Mouse (Mus musculus) embryonic facial prominence, embryonic 15.5 days (tissue): Measurements from ENCODE around the gene Brix1. TPM values are rescaled to one million over a fixed set of nuclear protein-coding genes. Genes with fewer than 3 reads are reported as not detected.

Experiments used
- ATAC-seq: fragments of 200-750 bp; cut with Nextera tagmentation; 2 replicates; pipeline ENCODE4 v1.8.0; 2017; ENCODE audit warnings: low read depth, moderate TSS enrichment; ENCODE audit not compliant: insufficient number of reproducible peaks, low FRiP score, low TSS enrichment
- H3K27ac ChIP-seq: fragments of 300-500 bp; sonication (generic); replicated peaks from 2 replicates; pipeline ENCODE4 v1.5.1; 2015; ENCODE audit warnings: mild to moderate bottlenecking, inconsistent platforms
- H3K27me3 ChIP-seq: fragments of 300-500 bp; sonication (generic); 2 replicates; pipeline ENCODE4 v1.6.1; 2015; ENCODE audit warnings: inconsistent platforms
- H3K36me3 ChIP-seq: fragments of 300-500 bp; sonication (generic); 2 replicates; pipeline ENCODE4 v1.6.1; 2015; ENCODE audit warnings: mild to moderate bottlenecking, inconsistent platforms
- H3K4me1 ChIP-seq: fragments of 300-500 bp; sonication (generic); 2 replicates; pipeline ENCODE4 v1.6.1; 2015; ENCODE audit warnings: inconsistent platforms
- H3K4me2 ChIP-seq: fragments of 300-500 bp; sonication (generic); replicated peaks from 2 replicates; pipeline ENCODE4 v1.6.1; 2015; ENCODE audit warnings: mild to moderate bottlenecking, inconsistent platforms
- H3K4me3 ChIP-seq: fragments of 300-500 bp; sonication (generic); replicated peaks from 2 replicates; pipeline ENCODE4 v1.5.1; 2015; ENCODE audit warnings: mild to moderate bottlenecking, inconsistent platforms
- H3K9ac ChIP-seq: fragments of 300-500 bp; sonication (generic); 2 replicates; pipeline ENCODE4 v1.6.1; 2015; ENCODE audit warnings: inconsistent platforms
- H3K9me3 ChIP-seq: fragments of 300-500 bp; sonication (generic); replicated peaks from 2 replicates; pipeline ENCODE4 v1.6.1; 2016; ENCODE audit warnings: inconsistent platforms
- WGBS: fragments of 180-500 bp; shearing (Covaris S2); methylation state at CpG from one replicate; pipeline ENCODE4 v1.1.7; 2015; 5-methylcytosine and 5-hydroxymethylcytosine counted together
- polyA plus RNA-seq: library from polyadenylated mRNA; unstranded; fragments of >200 nt; fragmentation: Nextera tagmentation; extraction: Ambion mirVana; gene quantifications from 2 replicates; pipeline ENCODE4 v1.2.1, GENCODE M21; 2015

The Brix1 gene
- polyA plus RNA-seq, 1 experiment from 2014 or later = 86.0 TPM

GRCm38 (mm10) chr15:10447102-10447501 lies 38.6 kb downstream of the Brix1 start:
- H3K9ac ChIP-seq = no peak overlapping the region
- no peak for ATAC-seq
- 82% methylated on average over 3 of the region's 3 CpGs for WGBS

DNA sequence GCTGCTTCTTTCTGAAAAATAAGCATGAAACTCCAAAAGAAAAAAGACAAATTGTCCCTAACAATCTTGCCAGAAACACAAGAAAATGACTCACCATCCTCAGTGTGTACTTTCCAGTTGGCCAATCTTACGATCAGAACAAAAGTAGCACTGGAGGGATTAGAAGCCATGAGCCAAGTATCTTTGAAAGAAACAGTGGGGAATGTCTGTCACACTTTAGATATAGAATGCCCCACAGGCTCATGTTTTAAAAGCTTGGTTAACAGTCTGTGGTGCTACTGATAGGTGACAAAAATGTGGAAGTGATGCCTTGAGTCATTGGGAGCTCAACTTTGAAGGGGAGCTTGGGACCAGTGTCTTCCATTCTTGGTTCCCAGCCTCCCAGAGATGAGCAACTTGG lies 43.5 kb downstream of the Brix1 start:
- H3K4me2 ChIP-seq = no peak overlapping the region
- no peak overlapping the region for H3K9ac ChIP-seq
- no peak overlapping the region for H3K4me3 ChIP-seq
- no peaks in the 10 kb centered on the region for H3K4me1 ChIP-seq
- WGBS = 81% methylated on average over 1 of the region's 1 CpGs
- peaks cover 19% of the 10 kb centered on the region for H3K36me3 ChIP-seq
- no peak overlapping the region for H3K27ac ChIP-seq
- H3K9me3 ChIP-seq = no peaks in the 10 kb centered on the region
- H3K27me3 ChIP-seq = no peaks in the 10 kb centered on the region
- ATAC-seq = no peak

More at GRCm38 (mm10) chr15:10447102-10447501, 38.6 kb downstream of the Brix1 start:
- H3K27me3 ChIP-seq = no peaks in the 10 kb centered on the region
- H3K4me2 ChIP-seq = no peak overlapping the region
- no peaks in the 10 kb centered on the region for H3K9me3 ChIP-seq
- no peaks in the 10 kb centered on the region for H3K4me1 ChIP-seq
- H3K4me3 ChIP-seq = no peak overlapping the region
- H3K36me3 ChIP-seq = peaks cover 43% of the 10 kb centered on the region
- H3K27ac ChIP-seq = no peak overlapping the region

GRCm38 (mm10) chr15:10441493-10441892 lies 44.3 kb downstream of the Brix1 start:
- no peaks in the 10 kb centered on the region for H3K9me3 ChIP-seq
- no peaks in the 10 kb centered on the region for H3K27me3 ChIP-seq
- no peaks in the 10 kb centered on the region for H3K4me1 ChIP-seq
- H3K9ac ChIP-seq = no peak overlapping the region
- no peak overlapping the region for H3K4me2 ChIP-seq
- H3K4me3 ChIP-seq = no peak overlapping the region
- no peak for ATAC-seq
- H3K27ac ChIP-seq = no peak overlapping the region
- 84% methylated on average over 9 of the region's 9 CpGs for WGBS
- H3K36me3 ChIP-seq = peaks cover 15% of the 10 kb centered on the region; the same call in 1 of the 2 replicates

GRCm38 (mm10) chr15:10439963-10440362 lies 45.8 kb downstream of the Brix1 start:
- H3K27me3 ChIP-seq = no peaks in the 10 kb centered on the region
- H3K4me2 ChIP-seq = no peak overlapping the region
- no peaks in the 10 kb centered on the region for H3K9me3 ChIP-seq
- no peak overlapping the region for H3K27ac ChIP-seq
- WGBS = 76% methylated on average over 6 of the region's 6 CpGs
- no peak for ATAC-seq
- H3K9ac ChIP-seq = no peak overlapping the region
- peaks cover 10% of the 10 kb centered on the region; the same call in 1 of the 2 replicates for H3K36me3 ChIP-seq
- no peak overlapping the region for H3K4me3 ChIP-seq
- H3K4me1 ChIP-seq = no peaks in the 10 kb centered on the region

- H3K4me1 ChIP-seq = no peaks in the 10 kb centered on the region
- H3K9me3 ChIP-seq = no peaks in the 10 kb centered on the region
- no peak for ATAC-seq
- H3K4me2 ChIP-seq = no peak overlapping the region
- WGBS = 53% methylated on average over 1 of the region's 1 CpGs
- no peaks in the 10 kb centered on the region for H3K27me3 ChIP-seq
- H3K36me3 ChIP-seq = no peaks in the 10 kb centered on the region
- H3K27ac ChIP-seq = no peak overlapping the region
- no peak overlapping the region for H3K4me3 ChIP-seq
- no peak overlapping the region for H3K9ac ChIP-seq
These were observed 48.9 kb downstream of the Brix1 start for GRCm38 (mm10) chr15:10436893-10437292.

- WGBS = 90% methylated on average over 13 of the region's 13 CpGs
- Histone ChIP-seq H3K9ac (no peak overlapping the region), H3K4me3 (no peak overlapping the region), H3K27ac (no peak overlapping the region), H3K27me3 (no peaks in the 10 kb centered on the region), H3K36me3 (no peaks in the 10 kb centered on the region), H3K9me3 (no peaks in the 10 kb centered on the region), H3K4me2 (no peak overlapping the region), H3K4me1 (no peaks in the 10 kb centered on the region)
- no peak for ATAC-seq
These were observed 59.0 kb downstream of the Brix1 start for GRCm38 (mm10) chr15:10426545-10427266.

- 89% methylated on average over 6 of the region's 6 CpGs for WGBS
- Histone ChIP-seq H3K9me3 (no peaks in the 10 kb centered on the region), H3K27me3 (no peaks in the 10 kb centered on the region), H3K4me2 (no peak overlapping the region), H3K36me3 (no peaks in the 10 kb centered on the region), H3K27ac (no peak overlapping the region), H3K4me1 (no peaks in the 10 kb centered on the region), H3K4me3 (no peak overlapping the region), H3K9ac (no peak overlapping the region)
- no peak for ATAC-seq
These were observed 59.6 kb downstream of the Brix1 start for GRCm38 (mm10) chr15:10426124-10426523.

Other genes starting within 250 kb of the Brix1 start
- not detected in 2 replicates for gene Gm21973, start 160.6 kb downstream of the Brix1 start, polyA plus RNA-seq
- not detected in 2 replicates for gene Agxt2, start 127.4 kb downstream of the Brix1 start, polyA plus RNA-seq
- 12.4 and 14.4 TPM in 2 replicates for gene Dnajc21, start 15.4 kb downstream of the Brix1 start, polyA plus RNA-seq
- 28.0 and 32.9 TPM in 2 replicates for gene Rad1, start 71 bp upstream of the Brix1 start, polyA plus RNA-seq
- gene Ttc23l, start 72.7 kb upstream of the Brix1 start, polyA plus RNA-seq = not detected in 2 replicates
- gene Rai14, start 228.7 kb upstream of the Brix1 start, polyA plus RNA-seq = 54.7 and 59.5 TPM in 2 replicates